In genomic region chr10:43440050-43440449, GRCm38 (mm10) we compare ENCODE assay signal across 11 mouse cellular contexts. TPM values are rescaled to one million over a fixed set of nuclear protein-coding genes. Genes with fewer than 3 reads are reported as not detected.
A peak's percentile ranks its signal among the peaks of the same experiment; 100 is the strongest.
DNase-seq lines count a peak whose midpoint lies in the region; ATAC-seq lines count a peak whose summit lies in the region.
"Had no signal": no experiment of that assay in that cellular context is flagged by ENCODE, and none has a peak within 500 bp of the region (broad histone marks: within the 10 kb centered on the region; RNA-seq: fewer than 3 reads in every experiment).

No protein-coding gene starts in this region.

- ATAC-seq in forebrain, embryonic 11.5 days (replicated peaks; ENCODE audit: low FRiP score) = peak; percentile 42
- no peak for ATAC-seq in kidney, embryonic 15.5 days (replicated peaks; ENCODE audit: low FRiP score)
- ATAC-seq in midbrain, embryonic 15.5 days (replicated peaks) = peak; percentile 64
- ATAC-seq: Patski had no signal

- peak overlapping the region; percentile 76 for H3K27ac ChIP-seq in forebrain, embryonic 11.5 days (ENCODE audit: low read depth, low read length)
- H3K27ac ChIP-seq in kidney, embryonic 15.5 days = peak overlapping the region; percentile 86
- H3K27ac ChIP-seq in midbrain, embryonic 15.5 days = peak overlapping the region; percentile 91

- peak overlapping the region; percentile 22; the same call in 1 of the 2 replicates for H3K4me2 ChIP-seq in forebrain, embryonic 11.5 days (ENCODE audit: low read depth, low read length, severe bottlenecking)
- peak overlapping the region; percentile 34 for H3K4me2 ChIP-seq in kidney, embryonic 15.5 days
- peak overlapping the region; percentile 16; the same call in 1 of the 2 replicates for H3K4me2 ChIP-seq in midbrain, embryonic 15.5 days

- peaks cover 4% of the 10 kb centered on the region; the same call in 1 of the 2 replicates for H3K4me1 ChIP-seq in forebrain, embryonic 11.5 days (replicated peaks; ENCODE audit: control insufficient read depth, insufficient read depth, low read length)
- peaks cover 57% of the 10 kb centered on the region for H3K4me1 ChIP-seq in kidney, embryonic 15.5 days
- peaks cover 32% of the 10 kb centered on the region for H3K4me1 ChIP-seq in midbrain, embryonic 15.5 days

- H3K9me3 ChIP-seq in forebrain, embryonic 11.5 days (ENCODE audit: control insufficient read depth, low read length) = no peaks in the 10 kb centered on the region; the same call in 1 of the 2 replicates
- no peaks in the 10 kb centered on the region; the same call in 1 of the 2 replicates for H3K9me3 ChIP-seq in kidney, embryonic 15.5 days (replicated peaks)
- H3K9me3 ChIP-seq in midbrain, embryonic 15.5 days = no peaks in the 10 kb centered on the region

- H3K4me3 ChIP-seq in forebrain, embryonic 11.5 days (ENCODE audit: low read depth, low read length) = no peak overlapping the region
- H3K4me3 ChIP-seq in kidney, embryonic 15.5 days (replicated peaks) = no peak overlapping the region
- no peak overlapping the region for H3K4me3 ChIP-seq in midbrain, embryonic 15.5 days
- H3K4me3 ChIP-seq: limb, embryonic 13.5 days had no signal

- peak; percentile 58 for DNase-seq in embryo, embryonic 11 days
- DNase-seq in forebrain, embryonic 11.5 days (ENCODE audit: low spot score) = peak; percentile 60
- DNase-seq in T-cell, adult 2 months (ENCODE audit: low spot score) = no peak
- no peak for DNase-seq in layer of hippocampus, adult 11-12 months (ENCODE audit: low spot score)
- DNase-seq in cerebellum, postnatal 25 days = no peak
- DNase-seq in heart, postnatal 25 days (ENCODE audit: low spot score) = no peak
- DNase-seq: cerebellum, adult 11-12 months had no signal

- 17% methylated on average over 13 of the region's 13 CpGs for WGBS in forebrain, embryonic 11.5 days
- WGBS in kidney, embryonic 15.5 days = 15% methylated on average over 13 of the region's 13 CpGs
- 17% methylated on average over 13 of the region's 13 CpGs for WGBS in midbrain, embryonic 15.5 days

- intact Hi-C loops in heart, postnatal 25 days (cut with DNase I) = no loop called here

- H3K27me3 ChIP-seq in forebrain, embryonic 11.5 days (ENCODE audit: control insufficient read depth, insufficient read depth, low read length) = no peaks in the 10 kb centered on the region
- H3K27me3 ChIP-seq in kidney, embryonic 15.5 days = no peaks in the 10 kb centered on the region
- H3K27me3 ChIP-seq in midbrain, embryonic 15.5 days (replicated peaks) = no peaks in the 10 kb centered on the region
- H3K27me3 ChIP-seq: limb, embryonic 13.5 days; Patski had no signal

- no peak overlapping the region for H3K9ac ChIP-seq in forebrain, embryonic 11.5 days (ENCODE audit: low read length)
- no peak overlapping the region for H3K9ac ChIP-seq in kidney, embryonic 15.5 days
- no peak overlapping the region for H3K9ac ChIP-seq in midbrain, embryonic 15.5 days
- H3K9ac ChIP-seq: limb, embryonic 13.5 days had no signal

- no peaks in the 10 kb centered on the region for H3K36me3 ChIP-seq in forebrain, embryonic 11.5 days (ENCODE audit: control insufficient read depth, insufficient read depth, low read length)
- no peaks in the 10 kb centered on the region; the same call in 1 of the 2 replicates for H3K36me3 ChIP-seq in kidney, embryonic 15.5 days
- H3K36me3 ChIP-seq in midbrain, embryonic 15.5 days (replicated peaks) = no peaks in the 10 kb centered on the region
- H3K36me3 ChIP-seq: limb, embryonic 13.5 days had no signal

RNA-seq across cellular contexts. Expression of gene Bend3, which starts 38.6 kb away (rescaled TPM):
- polyA plus RNA-seq in forebrain, embryonic 11.5 days (2014; fragmentation: Nextera tagmentation; extraction: Ambion mirVana) = 11.9 and 13.4 TPM in 2 replicates
- polyA plus RNA-seq in kidney, embryonic 15.5 days (2015; fragmentation: Nextera tagmentation; extraction: Ambion mirVana) = 6.6 and 7.4 TPM in 2 replicates
- 5.0 and 5.5 TPM in 2 replicates for polyA plus RNA-seq in midbrain, embryonic 15.5 days (2015; fragmentation: Nextera tagmentation; extraction: Ambion mirVana)
- 1 to 10 TPM; 5.5 to 5.9 TPM for total RNA-seq in heart, postnatal 25 days (2021)

Comparison
In these comparisons a context has a peak if more than half of its experiments do, and no peak if none do; other contexts are left out.
1. DNase-seq: peak in embryo, embryonic 11 days (single experiment) and forebrain, embryonic 11.5 days (single experiment); none in T-cell, adult 2 months (single experiment), layer of hippocampus, adult 11-12 months (single experiment), cerebellum, postnatal 25 days (0 of 2) and heart, postnatal 25 days (single experiment).
2. Peak in every context shown above with its lines, with median percentiles within 50 percentile points of each other: H3K27ac ChIP-seq and H3K4me2 ChIP-seq.